Mouse (Mus musculus): ENCODE measurements around the gene Pdcd1lg2. TPM values are rescaled to one million over a fixed set of nuclear protein-coding genes. Genes with fewer than 3 reads are reported as not detected.

Gene Pdcd1lg2
- polyA plus RNA-seq, 1 experiment: 0.19 TPM

- Histone ChIP-seq H3K4me1 (ENCODE audit: control insufficient read depth, insufficient read depth, low read length) (no peaks in the 10 kb centered on the region), H3K27ac (ENCODE audit: control insufficient read depth, insufficient read depth, low read depth, low read length) (no peak overlapping the region), H3K36me3 (ENCODE audit: control insufficient read depth, insufficient read depth, low read length) (no peaks in the 10 kb centered on the region), H3K4me3 (ENCODE audit: control insufficient read depth, low read depth, low read length) (no peak overlapping the region), H3K27me3 (ENCODE audit: control insufficient read depth, insufficient read depth, low read length) (no peaks in the 10 kb centered on the region)
- no peak for TF ChIP-seq CTCF (IDR thresholded peaks at IDR 0.05; ENCODE audit: control insufficient read depth, insufficient read depth, insufficient replicate concordance, low read depth, low read length)
- no peak for TF ChIP-seq POLR2A (IDR thresholded peaks at IDR 0.05; ENCODE audit: control insufficient read depth, low read depth, low read length)
Observed at GRCm38 (mm10) chr19:29454141-29454601, 43.5 kb downstream of the Pdcd1lg2 start.

DNA sequence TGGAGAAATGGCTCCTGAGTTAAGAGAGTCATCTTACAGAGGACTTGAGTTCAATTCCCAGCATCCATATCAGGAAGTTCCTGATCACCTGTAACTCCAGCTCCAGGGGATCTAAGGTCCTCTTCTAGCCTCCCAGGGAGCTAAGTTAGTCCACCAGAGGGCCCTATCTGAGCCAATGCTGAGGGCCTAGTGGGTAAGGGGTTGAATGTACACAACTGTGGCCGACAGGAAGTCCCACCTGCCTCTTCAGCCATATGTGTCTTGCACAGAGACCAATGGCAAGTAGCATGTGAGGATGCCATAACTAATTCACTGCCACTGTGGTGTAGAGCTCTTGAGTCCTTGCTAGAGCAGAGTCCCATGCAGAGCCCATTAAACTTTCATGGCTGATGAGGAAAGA lies 44.4 kb downstream of the Pdcd1lg2 start:
- Histone ChIP-seq H3K27ac (ENCODE audit: control insufficient read depth, insufficient read depth, low read depth, low read length) (no peak overlapping the region), H3K4me1 (ENCODE audit: control insufficient read depth, insufficient read depth, low read length) (no peaks in the 10 kb centered on the region), H3K4me3 (ENCODE audit: control insufficient read depth, low read depth, low read length) (no peak overlapping the region), H3K27me3 (ENCODE audit: control insufficient read depth, insufficient read depth, low read length) (no peaks in the 10 kb centered on the region), H3K36me3 (ENCODE audit: control insufficient read depth, insufficient read depth, low read length) (no peaks in the 10 kb centered on the region)
- no peak for TF ChIP-seq CTCF (IDR thresholded peaks at IDR 0.05; ENCODE audit: control insufficient read depth, insufficient read depth, insufficient replicate concordance, low read depth, low read length)
- no peak for TF ChIP-seq POLR2A (IDR thresholded peaks at IDR 0.05; ENCODE audit: control insufficient read depth, low read depth, low read length)

GRCm38 (mm10) chr19:29457982-29458381 lies 47.3 kb downstream of the Pdcd1lg2 start:
- TF ChIP-seq POLR2A (IDR thresholded peaks at IDR 0.05; ENCODE audit: control insufficient read depth, low read depth, low read length): no peak
- no peak for TF ChIP-seq CTCF (IDR thresholded peaks at IDR 0.05; ENCODE audit: control insufficient read depth, insufficient read depth, insufficient replicate concordance, low read depth, low read length)
- Histone ChIP-seq H3K36me3 (ENCODE audit: control insufficient read depth, insufficient read depth, low read length) (no peaks in the 10 kb centered on the region), H3K4me3 (ENCODE audit: control insufficient read depth, low read depth, low read length) (no peak overlapping the region), H3K27ac (ENCODE audit: control insufficient read depth, insufficient read depth, low read depth, low read length) (no peak overlapping the region), H3K4me1 (ENCODE audit: control insufficient read depth, insufficient read depth, low read length) (no peaks in the 10 kb centered on the region), H3K27me3 (ENCODE audit: control insufficient read depth, insufficient read depth, low read length) (no peaks in the 10 kb centered on the region)

DNA sequence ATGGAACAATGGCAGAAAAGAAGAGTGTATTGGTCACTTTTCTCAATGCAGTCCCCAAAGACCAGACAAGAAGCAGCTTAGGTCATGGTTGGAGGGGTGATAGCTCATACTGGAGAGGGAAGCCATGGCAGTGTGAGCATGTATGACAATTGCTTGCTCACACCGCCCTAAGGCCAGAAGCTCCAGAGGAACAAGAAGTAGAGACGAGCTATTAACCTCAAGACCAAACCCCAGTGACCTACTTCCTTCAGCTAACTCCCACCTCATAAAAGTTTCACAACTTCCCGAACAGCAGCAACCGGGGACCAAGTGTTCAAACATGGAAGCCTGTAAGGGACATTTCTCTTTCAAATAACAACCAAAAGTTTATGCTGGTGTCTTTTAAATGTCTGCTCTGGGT lies 51.7 kb downstream of the Pdcd1lg2 start:
- H3K27me3 ChIP-seq (ENCODE audit: control insufficient read depth, insufficient read depth, low read length): no peaks in the 10 kb centered on the region
- TF ChIP-seq POLR2A (IDR thresholded peaks at IDR 0.05; ENCODE audit: control insufficient read depth, low read depth, low read length): no peak
- TF ChIP-seq CTCF (IDR thresholded peaks at IDR 0.05; ENCODE audit: control insufficient read depth, insufficient read depth, insufficient replicate concordance, low read depth, low read length): no peak
- no peak overlapping the region for H3K4me3 ChIP-seq (ENCODE audit: control insufficient read depth, low read depth, low read length)
- no peak overlapping the region for H3K27ac ChIP-seq (ENCODE audit: control insufficient read depth, insufficient read depth, low read depth, low read length)
- no peaks in the 10 kb centered on the region for H3K4me1 ChIP-seq (ENCODE audit: control insufficient read depth, insufficient read depth, low read length)
- H3K36me3 ChIP-seq (ENCODE audit: control insufficient read depth, insufficient read depth, low read length): no peaks in the 10 kb centered on the region

DNA sequence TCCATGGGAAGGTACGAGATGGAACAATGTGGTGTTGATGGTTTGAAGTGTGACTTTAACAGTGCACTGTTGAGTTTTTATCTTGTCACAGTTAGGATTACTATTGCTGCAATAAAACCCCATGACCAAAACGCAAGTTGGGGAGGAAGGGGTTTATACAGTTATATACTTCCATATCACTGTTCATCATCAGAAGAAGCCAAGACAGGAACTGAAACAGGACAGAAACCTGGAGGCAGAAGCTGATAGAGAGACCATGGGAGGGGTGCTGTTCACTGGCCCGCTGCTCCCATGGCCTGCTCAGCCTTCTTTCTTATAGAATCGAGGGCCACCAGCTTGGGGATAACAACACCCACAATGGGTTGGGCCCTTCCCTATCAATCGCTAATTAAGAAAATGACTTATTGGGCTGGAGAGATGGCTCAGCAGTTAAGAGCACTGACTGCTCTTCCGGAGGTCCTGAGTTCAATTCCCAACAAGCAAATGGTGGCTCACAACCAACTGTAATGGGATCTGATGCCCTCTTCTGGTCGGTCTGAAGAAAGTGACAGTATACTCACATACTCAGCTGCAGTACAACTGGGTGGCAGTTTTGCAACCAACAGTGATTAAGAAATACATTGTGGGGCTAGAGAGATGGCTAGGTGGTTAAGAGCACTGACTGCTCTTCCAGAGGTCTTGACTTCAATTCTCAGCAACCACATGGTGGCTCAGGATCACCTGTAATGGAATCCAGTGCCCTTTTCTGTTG lies 53.1 kb downstream of the Pdcd1lg2 start:
- Histone ChIP-seq H3K36me3 (ENCODE audit: control insufficient read depth, insufficient read depth, low read length) (no peaks in the 10 kb centered on the region), H3K27ac (ENCODE audit: control insufficient read depth, insufficient read depth, low read depth, low read length) (no peak overlapping the region), H3K27me3 (ENCODE audit: control insufficient read depth, insufficient read depth, low read length) (no peaks in the 10 kb centered on the region), H3K4me1 (ENCODE audit: control insufficient read depth, insufficient read depth, low read length) (no peaks in the 10 kb centered on the region), H3K4me3 (ENCODE audit: control insufficient read depth, low read depth, low read length) (no peak overlapping the region)
- TF ChIP-seq POLR2A (IDR thresholded peaks at IDR 0.05; ENCODE audit: control insufficient read depth, low read depth, low read length): no peak
- no peak for TF ChIP-seq CTCF (IDR thresholded peaks at IDR 0.05; ENCODE audit: control insufficient read depth, insufficient read depth, insufficient replicate concordance, low read depth, low read length)

DNA sequence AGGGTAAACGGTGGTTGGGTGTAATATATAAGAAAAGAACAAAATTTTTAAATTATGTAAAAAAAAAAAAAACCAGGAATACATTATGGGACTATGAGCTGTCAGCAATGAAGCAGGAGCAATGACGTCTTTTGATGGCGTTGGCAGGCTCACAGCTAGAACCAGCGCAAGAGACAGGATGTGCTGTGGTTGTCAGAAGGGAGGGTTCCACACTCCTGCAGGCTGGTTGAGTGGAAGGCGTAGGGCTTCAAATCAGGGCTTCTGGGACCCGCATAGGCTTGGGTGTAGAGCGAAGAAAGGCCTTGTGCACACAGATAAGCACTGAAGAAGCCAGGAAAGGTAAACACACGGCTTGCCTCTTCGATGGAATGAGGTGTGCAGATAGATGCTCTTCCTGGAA lies 56.1 kb downstream of the Pdcd1lg2 start:
- no peak for TF ChIP-seq CTCF (IDR thresholded peaks at IDR 0.05; ENCODE audit: control insufficient read depth, insufficient read depth, insufficient replicate concordance, low read depth, low read length)
- TF ChIP-seq POLR2A (IDR thresholded peaks at IDR 0.05; ENCODE audit: control insufficient read depth, low read depth, low read length): no peak
- no peaks in the 10 kb centered on the region for H3K27me3 ChIP-seq (ENCODE audit: control insufficient read depth, insufficient read depth, low read length)
- no peak overlapping the region for H3K4me3 ChIP-seq (ENCODE audit: control insufficient read depth, low read depth, low read length)
- H3K36me3 ChIP-seq (ENCODE audit: control insufficient read depth, insufficient read depth, low read length): no peaks in the 10 kb centered on the region
- 0 out of 2 replicates have a peak, but pooled peaks cover 2% of the 10 kb centered on the region for H3K4me1 ChIP-seq (ENCODE audit: control insufficient read depth, insufficient read depth, low read length)
- no peak overlapping the region for H3K27ac ChIP-seq (ENCODE audit: control insufficient read depth, insufficient read depth, low read depth, low read length)

DNA sequence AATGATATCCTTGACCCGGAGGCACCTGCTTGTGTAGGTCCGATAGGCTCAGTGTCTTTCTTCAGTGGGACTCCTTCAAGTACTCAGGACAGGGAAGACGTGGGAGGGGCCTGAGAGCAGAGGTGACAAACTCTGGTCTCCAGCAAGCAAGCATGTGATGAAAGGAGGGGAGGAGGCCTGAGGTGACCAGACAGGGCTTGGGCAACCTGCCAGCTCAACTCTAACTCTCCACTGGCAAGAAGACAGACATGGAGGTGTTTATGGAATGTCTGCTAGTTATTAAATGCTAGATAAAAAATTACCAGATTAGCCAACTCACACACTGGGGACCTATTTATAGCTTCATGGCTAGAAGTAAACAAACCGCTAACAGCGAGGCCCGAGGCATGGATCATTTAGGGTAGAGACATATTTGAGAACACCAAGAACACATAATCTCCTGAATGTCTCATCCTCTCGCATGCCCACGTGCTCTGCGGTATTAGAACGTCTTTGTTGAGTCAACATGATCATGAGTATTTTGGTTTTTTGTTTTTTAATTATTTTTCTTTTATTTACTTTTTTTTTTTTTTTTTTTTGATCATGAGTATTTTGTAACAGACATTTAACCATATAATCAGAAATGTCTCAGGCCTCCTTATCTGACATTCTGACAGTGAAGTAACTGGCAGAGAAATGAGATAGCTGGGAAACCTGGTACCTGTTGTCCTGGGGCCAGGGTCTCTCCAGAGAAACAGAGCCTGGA lies 58.4 kb downstream of the Pdcd1lg2 start:
- Histone ChIP-seq H3K4me1 (ENCODE audit: control insufficient read depth, insufficient read depth, low read length) (0 out of 2 replicates have a peak, but pooled peaks cover 2% of the 10 kb centered on the region), H3K27ac (ENCODE audit: control insufficient read depth, insufficient read depth, low read depth, low read length) (no peak overlapping the region), H3K27me3 (ENCODE audit: control insufficient read depth, insufficient read depth, low read length) (no peaks in the 10 kb centered on the region), H3K4me3 (ENCODE audit: control insufficient read depth, low read depth, low read length) (no peak overlapping the region), H3K36me3 (ENCODE audit: control insufficient read depth, insufficient read depth, low read length) (no peaks in the 10 kb centered on the region)
- TF ChIP-seq POLR2A (IDR thresholded peaks at IDR 0.05; ENCODE audit: control insufficient read depth, low read depth, low read length): no peak
- no peak for TF ChIP-seq CTCF (IDR thresholded peaks at IDR 0.05; ENCODE audit: control insufficient read depth, insufficient read depth, insufficient replicate concordance, low read depth, low read length)

All from testis, adult 2 months (tissue).